Mouse (Mus musculus) spleen, adult 2 months (tissue): ENCODE data around the gene Capns1. TPM values are rescaled to one million over a fixed set of nuclear protein-coding genes. Genes with fewer than 3 reads are reported as not detected.
A peak's percentile ranks its signal among the peaks of the same experiment; 100 is the strongest.

Experiments
- DNase-seq, 2 experiments: peaks; one replicate each; pipeline versions ENCODE4 v3.0.0 to v3.0.0-alpha.2; 2012 to 2021; ENCODE audit warnings: low spot score in 2 of 2, low read depth in 1 of 2
- H3K27ac ChIP-seq: fragments of 200-500 bp; 2 replicates; pipeline ENCODE4 v1.5.1; 2012; ENCODE audit warnings: low read length, inconsistent platforms; ENCODE audit not compliant: insufficient read depth
- H3K27me3 ChIP-seq: fragments of 200-500 bp; 2 replicates; pipeline ENCODE4 v1.6.1; 2012; ENCODE audit warnings: mild to moderate bottlenecking, moderate library complexity, low read length, inconsistent platforms; ENCODE audit not compliant: control insufficient read depth, insufficient read depth
- H3K36me3 ChIP-seq: fragments of 200-500 bp; 2 replicates; pipeline ENCODE4 v1.6.1; 2012; ENCODE audit warnings: mild to moderate bottlenecking, low read length, inconsistent platforms; ENCODE audit not compliant: control insufficient read depth, insufficient read depth
- H3K4me1 ChIP-seq: fragments of 200-500 bp; 2 replicates; pipeline ENCODE4 v1.6.1; 2011; ENCODE audit warnings: inconsistent platforms; ENCODE audit not compliant: control insufficient read depth, insufficient read depth, insufficient read length
- H3K4me3 ChIP-seq: fragments of 200-500 bp; 2 replicates; pipeline ENCODE4 v1.5.1; 2011; ENCODE audit warnings: mild to moderate bottlenecking, inconsistent platforms; ENCODE audit not compliant: insufficient read depth, insufficient read length; ENCODE audit errors: extremely low read depth
- CTCF ChIP-seq: fragments of 200-500 bp; IDR thresholded peaks from 2 replicates; pipeline ENCODE4 v1.5.1; 2011; ENCODE audit warnings: mild to moderate bottlenecking, inconsistent platforms; ENCODE audit not compliant: insufficient read depth, insufficient read length, insufficient replicate concordance; ENCODE audit errors: extremely low read depth
- POLR2A ChIP-seq: fragments of 200-500 bp; IDR thresholded peaks from 2 replicates; pipeline ENCODE4 v1.6.1; 2011; ENCODE audit warnings: low read depth, low read length, inconsistent platforms
- WGBS: fragments of 180-500 bp; shearing (Covaris S2); methylation state at CpG from one replicate; pipeline ENCODE4 v1.1.7; 2018; 5-methylcytosine and 5-hydroxymethylcytosine counted together
- polyA plus RNA-seq: library from polyadenylated mRNA; depleted of rRNA; stranded (reverse); fragments of >200 nt; gene quantifications from 2 replicates; pipeline ENCODE4 v1.2.3, GENCODE M21; 2012

Capns1 gene
- polyA plus RNA-seq, 1 experiment = 414 TPM

DNA sequence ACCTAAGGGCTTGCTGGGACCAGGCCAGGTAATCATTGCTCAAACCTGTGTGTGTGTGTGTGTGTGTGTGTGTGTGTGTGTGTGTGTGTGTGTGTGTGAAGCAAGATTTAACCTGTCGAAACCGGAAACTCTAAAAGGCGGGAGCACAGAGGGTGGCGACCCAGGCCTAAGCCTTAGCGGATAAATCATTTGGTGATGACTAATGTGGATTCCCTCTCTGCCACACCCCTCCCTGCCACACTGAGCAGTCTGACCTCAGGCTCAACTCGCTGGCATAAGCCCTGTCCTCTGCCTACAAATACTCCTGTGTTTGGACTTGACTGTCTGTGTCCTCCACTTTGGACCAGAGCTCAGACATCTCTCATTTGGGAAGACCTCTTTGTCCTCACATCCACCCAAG is 2.4 kb downstream of the Capns1 start:
- DNase-seq = no peak
- no peak overlapping the region for H3K27ac ChIP-seq
- H3K36me3 ChIP-seq = peaks cover 7% of the 10 kb centered on the region
- H3K27me3 ChIP-seq = no peaks in the 10 kb centered on the region
- TF ChIP-seq CTCF (no peak), POLR2A (no peak)
- H3K4me3 ChIP-seq = no peak overlapping the region
- no peaks in the 10 kb centered on the region; the same call in 1 of the 2 replicates for H3K4me1 ChIP-seq
- WGBS = 76% methylated on average over 6 of the region's 6 CpGs

DNA sequence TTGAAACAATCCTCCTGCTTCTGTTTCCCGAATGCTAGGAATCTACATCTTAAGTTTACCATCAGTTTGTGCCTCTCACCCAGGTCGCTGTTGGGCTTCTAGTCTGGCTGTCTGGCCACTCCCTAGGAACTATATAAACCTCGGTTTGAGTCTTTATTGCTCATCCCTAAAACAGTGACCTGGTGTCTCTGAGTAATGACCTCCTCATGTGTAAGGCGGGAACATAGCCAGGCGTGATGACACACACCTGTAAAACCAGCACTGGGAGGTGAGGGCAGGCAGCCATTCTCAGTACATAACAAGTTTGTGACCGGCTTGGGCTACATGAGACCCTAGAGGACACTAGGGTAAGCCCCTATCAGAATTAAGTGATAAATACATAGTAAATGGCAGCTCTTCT is 3.1 kb downstream of the Capns1 start:
- H3K4me3 ChIP-seq = no peak overlapping the region
- no peaks in the 10 kb centered on the region; the same call in 1 of the 2 replicates for H3K4me1 ChIP-seq
- 75% methylated on average over 6 of the region's 6 CpGs for WGBS
- DNase-seq = no peak
- no peaks in the 10 kb centered on the region for H3K27me3 ChIP-seq
- no peak overlapping the region for H3K27ac ChIP-seq
- peaks cover 8% of the 10 kb centered on the region for H3K36me3 ChIP-seq
- TF ChIP-seq POLR2A = no peak
- no peak for TF ChIP-seq CTCF

DNA sequence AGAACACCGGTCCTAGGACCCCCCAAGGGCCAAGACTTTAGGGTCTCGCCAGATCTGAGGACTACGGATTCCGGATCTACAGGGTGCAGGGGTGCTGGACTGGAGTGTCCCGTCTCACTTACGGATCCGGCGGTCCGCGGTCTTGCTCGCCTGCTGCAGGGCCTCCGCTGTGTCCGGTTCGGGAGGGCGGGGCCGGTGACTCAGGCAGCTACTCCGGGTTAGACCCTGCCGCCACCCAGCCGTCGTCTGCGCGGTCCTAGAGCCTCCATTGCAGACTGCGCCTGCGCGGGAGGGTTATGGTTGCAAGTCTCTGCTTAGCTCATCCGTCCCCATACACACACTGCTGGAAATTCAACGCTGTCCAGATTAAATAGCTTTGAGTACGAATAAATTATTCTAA is 3.7 kb downstream of the Capns1 start:
- Histone ChIP-seq H3K4me3 (peak overlapping the region; percentile 94), H3K27me3 (no peaks in the 10 kb centered on the region), H3K27ac (peak overlapping the region; percentile 80), H3K4me1 (no peaks in the 10 kb centered on the region; the same call in 1 of the 2 replicates), H3K36me3 (peaks cover 10% of the 10 kb centered on the region)
- TF ChIP-seq CTCF = no peak
- TF ChIP-seq POLR2A = no peak; the same call in none of the 2 replicates
- WGBS = under 1% methylated on average over 28 of the region's 28 CpGs
- DNase-seq = peak; percentile 84 to 96

DNA sequence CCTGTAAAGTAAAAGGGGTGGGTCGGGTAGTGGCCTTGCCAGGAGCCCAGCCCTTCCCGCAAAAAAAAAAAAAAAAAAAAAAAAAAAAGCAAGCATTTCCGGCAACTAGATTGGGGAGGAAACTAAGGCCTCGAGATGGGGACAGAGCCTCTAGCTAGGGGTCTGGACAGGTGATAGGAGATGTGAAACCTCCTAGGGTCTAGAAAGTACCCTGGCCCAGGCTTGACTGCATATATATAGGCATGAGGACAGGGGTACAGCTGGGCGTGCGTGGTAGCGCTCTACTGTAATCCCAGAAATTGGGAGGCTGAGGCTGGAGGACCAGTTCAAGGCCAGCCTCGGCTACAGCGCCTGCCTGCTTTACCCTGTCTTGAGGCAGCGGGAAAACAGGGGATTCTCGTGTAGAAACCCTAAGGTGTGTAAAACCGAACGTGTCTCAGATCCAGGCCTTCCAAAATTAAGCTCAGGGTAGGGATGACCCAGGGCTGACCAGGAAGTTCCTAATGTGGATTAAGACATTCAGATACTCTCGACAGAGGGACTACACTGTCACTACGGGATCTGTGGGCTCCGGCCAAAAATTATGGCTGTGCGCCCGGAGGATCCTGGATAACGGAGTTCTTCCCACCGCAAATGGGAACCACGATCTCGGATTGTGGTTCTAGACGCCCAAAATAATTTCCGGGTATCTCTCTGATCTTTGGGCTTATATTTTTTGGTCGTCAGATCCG is 4.3 kb downstream of the Capns1 start:
- H3K4me1 ChIP-seq = no peaks in the 10 kb centered on the region; the same call in 1 of the 2 replicates
- TF ChIP-seq POLR2A (no peak), CTCF (no peak)
- no peak for DNase-seq
- peak overlapping the region; percentile 94 for H3K4me3 ChIP-seq
- H3K27me3 ChIP-seq = no peaks in the 10 kb centered on the region
- whole genome bisulfite sequencing = under 1% methylated on average over 26 of the region's 26 CpGs
- H3K36me3 ChIP-seq = peaks cover 10% of the 10 kb centered on the region
- H3K27ac ChIP-seq = peak overlapping the region; percentile 80

DNA sequence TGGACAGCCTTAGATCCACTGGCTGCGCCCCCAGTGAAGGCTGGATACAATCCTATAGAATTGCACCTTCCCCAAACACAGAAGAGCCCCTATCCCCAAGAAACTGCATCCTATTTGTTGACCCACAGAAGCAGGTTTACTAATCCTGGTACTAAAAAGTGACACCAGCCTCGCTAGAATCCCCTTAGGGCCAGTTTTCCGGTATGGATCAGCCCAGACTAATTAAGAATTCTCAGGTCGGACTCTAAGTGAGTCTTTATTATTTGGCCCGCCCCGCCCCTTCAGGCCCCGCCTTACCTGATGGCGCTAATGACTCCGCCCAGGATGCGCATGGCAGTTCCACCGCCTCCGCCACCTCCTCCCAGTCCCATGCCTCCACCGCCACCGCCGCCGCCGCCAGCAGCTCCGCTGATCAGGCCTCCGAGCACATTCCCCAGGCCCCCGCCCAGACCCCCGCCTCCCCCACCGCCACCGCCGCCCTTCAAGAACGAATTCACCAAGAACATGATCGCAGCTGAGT is 5.0 kb downstream of the Capns1 start:
- peak overlapping the region; percentile 94 for H3K4me3 ChIP-seq
- no peak overlapping the region for H3K27ac ChIP-seq
- peak; percentile 42 to 79 for DNase-seq
- no peaks in the 10 kb centered on the region for H3K27me3 ChIP-seq
- no peaks in the 10 kb centered on the region; the same call in 1 of the 2 replicates for H3K4me1 ChIP-seq
- TF ChIP-seq CTCF (no peak), POLR2A (no peak)
- peaks cover 13% of the 10 kb centered on the region for H3K36me3 ChIP-seq
- WGBS = 3% methylated on average over 26 of the region's 26 CpGs

DNA sequence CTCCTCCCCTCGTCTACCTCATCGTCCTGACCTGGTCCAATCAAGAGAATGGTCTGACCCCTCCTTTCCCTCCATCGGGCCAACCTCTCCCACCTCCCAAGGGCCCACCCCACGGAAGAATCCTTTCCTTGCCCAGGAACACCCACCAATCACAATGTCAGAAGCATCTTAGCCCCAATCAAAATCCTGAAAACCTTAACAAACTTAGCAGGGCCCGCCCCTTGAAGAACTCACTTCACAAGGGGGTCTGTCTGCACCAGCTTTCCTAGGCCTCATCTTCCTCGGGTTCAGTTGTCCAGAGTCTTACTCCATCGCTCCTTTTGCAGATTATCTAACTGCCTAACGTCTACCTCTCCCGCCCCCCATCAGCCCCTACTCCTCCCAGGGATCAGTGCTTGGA is 5.6 kb downstream of the Capns1 start:
- TF ChIP-seq CTCF (no peak), POLR2A (no peak)
- Histone ChIP-seq H3K36me3 (peaks cover 16% of the 10 kb centered on the region), H3K27ac (no peak overlapping the region; the same call in 1 of the 2 replicates), H3K4me3 (no peak overlapping the region), H3K4me1 (no peaks in the 10 kb centered on the region; the same call in 1 of the 2 replicates), H3K27me3 (no peaks in the 10 kb centered on the region)
- 79% methylated on average over 9 of the region's 9 CpGs for WGBS
- DNase-seq = no peak

DNA sequence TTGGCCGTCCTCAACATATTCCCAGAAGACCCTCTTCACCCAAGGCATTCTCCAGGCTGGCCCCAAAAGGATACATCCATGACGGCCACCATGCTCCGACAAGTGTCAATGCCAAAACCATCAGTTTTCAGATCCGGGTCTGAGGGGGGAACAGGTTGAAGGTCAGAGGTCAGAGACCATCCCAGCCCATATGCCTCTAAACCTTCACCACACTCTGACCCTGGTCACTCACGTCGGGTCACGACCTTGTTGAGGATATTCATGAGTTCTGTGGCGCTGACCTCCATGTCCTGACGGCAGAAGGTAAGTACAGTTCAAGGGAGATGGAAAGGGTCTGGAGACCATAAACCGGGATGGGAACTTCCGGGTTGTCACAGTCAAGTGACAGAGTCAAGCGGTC is 6.5 kb downstream of the Capns1 start:
- WGBS = 94% methylated on average over 12 of the region's 12 CpGs
- no peaks in the 10 kb centered on the region for H3K27me3 ChIP-seq
- H3K27ac ChIP-seq = no peak overlapping the region
- DNase-seq = no peak
- no peak overlapping the region for H3K4me3 ChIP-seq
- H3K4me1 ChIP-seq = no peaks in the 10 kb centered on the region; the same call in 1 of the 2 replicates
- H3K36me3 ChIP-seq = peaks cover 24% of the 10 kb centered on the region
- TF ChIP-seq CTCF (no peak), POLR2A (no peak)
